Mouse (Mus musculus) heart, embryonic 13.5 days (tissue): ENCODE measurements around the gene Gde1. TPM values are rescaled to one million over a fixed set of nuclear protein-coding genes. Genes with fewer than 3 reads are reported as not detected.
A peak's percentile ranks its signal among the peaks of the same experiment; 100 is the strongest.

Source experiments
- ATAC-seq: fragments of 200-750 bp; cut with Nextera tagmentation; 2 replicates; pipeline ENCODE4 v1.8.0; 2017; ENCODE audit warnings: moderate TSS enrichment; ENCODE audit not compliant: insufficient number of reproducible peaks, low FRiP score, low TSS enrichment; ENCODE audit errors: extremely low read depth
- H3K27ac ChIP-seq: fragments of 300-500 bp; sonication (generic); replicated peaks from 2 replicates; pipeline ENCODE4 v1.5.1; 2015; ENCODE audit warnings: moderate library complexity, mild to moderate bottlenecking, inconsistent platforms
- H3K27me3 ChIP-seq: fragments of 300-500 bp; sonication (generic); replicated peaks from 2 replicates; pipeline ENCODE4 v1.6.1; 2015; ENCODE audit warnings: mild to moderate bottlenecking, inconsistent platforms
- H3K36me3 ChIP-seq: fragments of 300-500 bp; sonication (generic); 2 replicates; pipeline ENCODE4 v1.6.1; 2015; ENCODE audit warnings: mild to moderate bottlenecking, inconsistent platforms
- H3K4me1 ChIP-seq: fragments of 300-500 bp; sonication (generic); 2 replicates; pipeline ENCODE4 v1.6.1; 2015; ENCODE audit warnings: inconsistent platforms
- H3K4me2 ChIP-seq: fragments of 300-500 bp; sonication (generic); 2 replicates; pipeline ENCODE4 v1.6.1; 2015; ENCODE audit warnings: inconsistent platforms, mild to moderate bottlenecking, moderate library complexity
- H3K4me3 ChIP-seq: fragments of 300-500 bp; sonication (generic); 2 replicates; pipeline ENCODE4 v1.5.1; 2015; ENCODE audit warnings: moderate library complexity, mild to moderate bottlenecking, inconsistent platforms
- H3K9ac ChIP-seq: fragments of 300-500 bp; sonication (generic); 2 replicates; pipeline ENCODE4 v1.6.1; 2015; ENCODE audit warnings: inconsistent platforms, mild to moderate bottlenecking, moderate library complexity
- H3K9me3 ChIP-seq: fragments of 300-500 bp; sonication (generic); 2 replicates; pipeline ENCODE4 v1.6.1; 2016; ENCODE audit warnings: inconsistent platforms
- WGBS: fragments of 180-500 bp; shearing (Covaris S2); methylation state at CpG from one replicate; pipeline ENCODE4 v1.1.7; 2015; ENCODE audit warnings: mixed read lengths; 5-methylcytosine and 5-hydroxymethylcytosine counted together
- polyA plus RNA-seq: library from polyadenylated mRNA; unstranded; fragments of >200 nt; fragmentation: Nextera tagmentation; extraction: Ambion mirVana; gene quantifications from 2 replicates; pipeline ENCODE4 v1.2.1, GENCODE M21; 2015

Gene Gde1
- polyA plus RNA-seq, 1 experiment from 2014 or later: 76.1 TPM

DNA sequence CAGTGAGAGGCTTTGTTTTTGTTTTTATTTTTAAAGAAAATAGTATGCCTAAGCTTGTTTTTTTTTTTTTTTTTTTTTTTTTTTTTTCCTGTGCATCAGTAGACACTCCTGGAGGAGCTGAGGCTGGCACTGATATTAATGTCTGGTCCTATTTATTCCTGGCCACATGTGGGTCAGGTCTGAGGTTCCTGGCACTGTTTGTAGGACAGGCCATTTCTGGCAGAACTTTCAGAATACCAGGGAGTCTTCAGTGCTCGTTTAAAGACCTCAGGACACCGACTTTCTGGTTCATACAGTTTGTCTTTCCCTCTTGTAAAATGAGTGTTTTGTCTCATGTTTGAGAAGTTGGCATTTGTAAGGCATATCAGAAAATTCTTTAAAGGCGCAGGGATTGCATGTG lies 26.2 kb upstream of the Gde1 start:
- ATAC-seq: no peak
- WGBS: 78% methylated on average over 3 of the region's 3 CpGs
- no peaks in the 10 kb centered on the region for H3K27me3 ChIP-seq
- no peak overlapping the region for H3K9ac ChIP-seq
- H3K36me3 ChIP-seq: peaks cover 66% of the 10 kb centered on the region
- no peak overlapping the region for H3K4me3 ChIP-seq
- no peaks in the 10 kb centered on the region for H3K4me1 ChIP-seq
- no peak overlapping the region for H3K4me2 ChIP-seq
- no peak overlapping the region for H3K27ac ChIP-seq
- H3K9me3 ChIP-seq: no peaks in the 10 kb centered on the region

GRCm38 (mm10) chr7:118728846-118729587 lies 23.4 kb upstream of the Gde1 start:
- peaks cover 82% of the 10 kb centered on the region for H3K36me3 ChIP-seq
- H3K27me3 ChIP-seq: no peaks in the 10 kb centered on the region
- no peak overlapping the region for H3K4me2 ChIP-seq
- no peaks in the 10 kb centered on the region for H3K4me1 ChIP-seq
- H3K9ac ChIP-seq: no peak overlapping the region
- no peaks in the 10 kb centered on the region for H3K9me3 ChIP-seq
- 82% methylated on average over 13 of the region's 13 CpGs for WGBS
- no peak overlapping the region for H3K4me3 ChIP-seq
- H3K27ac ChIP-seq: no peak overlapping the region
- ATAC-seq: no peak

GRCm38 (mm10) chr7:118725459-118725858 lies 19.9 kb upstream of the Gde1 start:
- Histone ChIP-seq H3K4me3 (no peak overlapping the region), H3K36me3 (peaks cover 77% of the 10 kb centered on the region), H3K9me3 (no peaks in the 10 kb centered on the region), H3K4me1 (no peaks in the 10 kb centered on the region), H3K27ac (no peak overlapping the region), H3K9ac (no peak overlapping the region), H3K4me2 (no peak overlapping the region), H3K27me3 (no peaks in the 10 kb centered on the region)
- no peak for ATAC-seq
- 84% methylated on average over 2 of the region's 2 CpGs for WGBS

DNA sequence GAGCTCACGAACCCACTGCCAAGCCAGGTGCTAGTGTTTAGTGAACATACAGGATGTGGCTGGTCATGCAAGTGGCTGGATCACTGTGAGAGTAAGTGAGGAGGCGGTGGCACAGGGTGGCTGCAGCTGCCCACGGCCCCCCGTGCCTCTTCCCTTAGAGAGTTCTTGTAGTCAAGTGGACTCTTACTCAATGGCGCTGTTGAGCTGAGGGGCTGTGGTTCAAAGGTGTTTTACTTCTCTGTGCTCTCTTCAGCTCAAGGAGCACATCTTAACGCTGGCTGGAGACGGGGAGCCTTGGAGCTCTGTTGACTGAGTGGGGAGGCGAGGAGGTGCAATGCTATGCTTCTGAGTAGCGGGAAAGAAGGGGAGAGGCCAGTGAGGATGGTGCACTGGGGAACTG lies 18.3 kb upstream of the Gde1 start:
- Histone ChIP-seq H3K9me3 (no peaks in the 10 kb centered on the region), H3K27ac (no peak overlapping the region), H3K4me1 (no peaks in the 10 kb centered on the region), H3K9ac (no peak overlapping the region), H3K27me3 (no peaks in the 10 kb centered on the region), H3K4me2 (no peak overlapping the region), H3K4me3 (no peak overlapping the region), H3K36me3 (peaks cover 66% of the 10 kb centered on the region)
- 87% methylated on average over 9 of the region's 9 CpGs for WGBS
- ATAC-seq: no peak

DNA sequence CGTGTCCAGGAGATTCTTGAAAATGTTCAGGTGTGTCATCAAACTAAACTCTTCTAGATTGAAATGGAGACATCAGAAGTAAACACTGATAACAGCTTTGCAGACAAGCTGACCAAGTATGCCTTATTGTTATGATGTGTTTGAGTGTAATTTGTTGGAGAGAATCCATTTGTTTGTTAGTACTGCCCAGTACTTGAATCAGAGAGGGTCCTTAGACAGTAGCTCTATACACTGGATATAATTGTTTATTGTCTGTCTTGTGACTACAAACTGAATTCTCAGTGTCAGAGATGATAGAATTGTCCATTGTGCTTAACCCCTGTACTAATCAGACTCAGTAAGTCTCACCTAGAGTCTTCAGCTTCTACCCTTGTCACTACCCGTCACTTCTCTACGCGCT lies 12.5 kb upstream of the Gde1 start:
- ATAC-seq: no peak
- H3K4me2 ChIP-seq: no peak overlapping the region
- H3K27me3 ChIP-seq: no peaks in the 10 kb centered on the region
- H3K9me3 ChIP-seq: no peaks in the 10 kb centered on the region
- H3K36me3 ChIP-seq: peaks cover 40% of the 10 kb centered on the region
- H3K27ac ChIP-seq: no peak overlapping the region
- no peak overlapping the region for H3K4me3 ChIP-seq
- 90% methylated on average over 4 of the region's 4 CpGs for WGBS
- peaks cover 3% of the 10 kb centered on the region for H3K4me1 ChIP-seq
- H3K9ac ChIP-seq: no peak overlapping the region

DNA sequence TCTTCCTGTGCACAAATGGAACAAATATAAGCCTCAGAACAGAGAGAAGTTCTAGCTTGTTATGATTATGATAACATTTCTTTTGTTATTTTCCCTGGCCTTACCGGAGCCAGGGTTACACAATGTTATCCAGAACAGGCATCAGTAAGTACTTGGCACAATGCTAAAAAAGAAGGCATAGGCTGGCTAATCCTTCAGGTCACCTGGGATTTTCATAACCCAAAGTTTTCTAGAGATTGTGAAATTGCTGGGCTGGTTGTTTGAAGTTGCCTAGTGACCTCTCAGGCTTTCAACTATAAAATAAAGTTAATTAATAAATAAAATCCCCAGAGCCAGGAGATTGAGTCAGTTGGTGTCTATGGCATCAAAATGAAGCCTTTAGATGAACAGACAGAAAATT lies 9.3 kb upstream of the Gde1 start:
- Histone ChIP-seq H3K4me3 (no peak overlapping the region), H3K4me2 (no peak overlapping the region), H3K27ac (no peak overlapping the region), H3K36me3 (peaks cover 20% of the 10 kb centered on the region), H3K4me1 (peaks cover 9% of the 10 kb centered on the region), H3K9ac (no peak overlapping the region), H3K27me3 (no peaks in the 10 kb centered on the region), H3K9me3 (no peaks in the 10 kb centered on the region)
- no peak for ATAC-seq
- 77% methylated on average over 1 of the region's 1 CpGs for WGBS

DNA sequence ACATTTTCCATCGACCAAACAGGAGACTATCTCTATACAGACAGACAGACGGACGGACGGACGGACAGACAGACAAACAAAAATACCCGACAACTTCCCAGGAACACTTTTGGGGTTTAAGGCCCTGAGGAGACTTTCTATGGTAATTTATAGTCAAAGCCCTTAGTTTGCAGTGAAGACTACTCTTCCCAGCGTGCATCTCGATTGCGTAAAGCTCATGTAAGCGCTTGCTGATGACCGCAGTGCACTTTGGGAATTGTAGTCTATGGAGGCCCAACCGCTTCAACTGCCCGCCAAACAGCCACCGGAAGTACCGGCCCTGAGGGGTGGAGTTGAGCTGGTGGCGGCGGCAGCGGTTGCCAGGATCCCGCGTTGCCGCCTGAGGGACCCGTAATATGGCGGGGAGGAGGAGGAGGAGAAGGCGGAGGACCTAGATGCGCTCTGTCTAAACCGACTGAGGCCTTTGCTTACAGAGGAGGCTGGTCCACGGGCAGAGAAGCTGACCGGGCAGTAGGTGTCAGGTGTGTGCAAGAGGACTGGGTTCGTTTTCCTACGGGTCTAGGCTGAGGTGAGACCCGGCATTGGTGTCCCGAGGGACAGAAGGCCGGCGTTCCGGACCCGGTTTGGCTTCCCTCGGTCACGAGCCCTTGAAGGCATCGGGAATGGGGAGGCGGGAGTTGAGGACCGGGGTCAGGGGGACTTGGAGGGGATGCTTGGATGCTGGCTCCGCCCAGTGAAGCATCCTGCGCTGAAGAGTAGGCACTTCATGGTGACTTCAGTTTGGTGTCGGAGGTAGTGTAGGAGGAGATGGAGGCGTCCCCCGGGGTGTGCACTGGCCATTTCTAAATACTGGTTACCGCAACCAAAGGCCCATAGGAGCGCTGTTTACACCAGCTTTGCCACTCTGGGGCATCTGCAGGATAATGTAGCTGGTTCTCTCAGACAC lies 6.9 kb upstream of the Gde1 start, which contains the start of gene Ccp110:
Ccp110 (plus strand) TSS at position 325 of the 946 bp plus-strand sequence.
- peak within 1 kb of the TSS; percentile 91 for H3K4me3 ChIP-seq
- WGBS: under 1% methylated on average over 48 of the region's 48 CpGs
- H3K27ac ChIP-seq: 0 out of 2 replicates have a peak within 1 kb of the TSS, but pooled peaks have one; percentile 42
- H3K4me2 ChIP-seq: peak within 1 kb of the TSS; percentile 95
- no peaks in the 10 kb centered on the region for H3K27me3 ChIP-seq
- H3K4me1 ChIP-seq: peaks cover 9% of the 10 kb centered on the region
- ATAC-seq: peak; percentile 97
- no peaks in the 10 kb centered on the region for H3K9me3 ChIP-seq
- peak within 1 kb of the TSS; percentile 85 for H3K9ac ChIP-seq
- peaks cover 7% of the 10 kb centered on the region for H3K36me3 ChIP-seq

DNA sequence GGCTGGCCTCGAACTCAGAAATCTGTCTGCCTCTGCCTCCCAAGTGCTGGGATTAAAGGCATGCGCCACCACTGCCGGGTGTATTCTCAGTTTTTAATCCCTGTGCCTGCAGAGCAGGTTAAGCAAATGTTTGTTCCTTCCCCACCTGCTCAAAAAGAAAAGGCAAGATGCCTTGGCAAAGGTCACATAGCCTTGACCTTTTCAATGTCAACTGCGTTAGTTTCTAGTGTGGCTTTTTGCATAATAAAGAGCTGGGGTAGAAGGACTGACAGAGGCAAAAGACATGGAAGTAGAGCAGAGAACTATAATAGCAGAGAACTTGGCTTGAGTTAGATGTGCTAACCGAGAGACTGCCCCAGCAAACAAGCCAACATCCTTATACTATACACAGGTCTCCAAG lies 5.2 kb upstream of the Gde1 start:
- Histone ChIP-seq H3K9ac (no peak overlapping the region), H3K36me3 (peaks cover 5% of the 10 kb centered on the region; the same call in 1 of the 2 replicates), H3K9me3 (no peaks in the 10 kb centered on the region), H3K4me1 (peaks cover 15% of the 10 kb centered on the region), H3K4me2 (no peak overlapping the region), H3K4me3 (no peak overlapping the region), H3K27me3 (no peaks in the 10 kb centered on the region), H3K27ac (no peak overlapping the region)
- WGBS: 72% methylated on average over 5 of the region's 5 CpGs
- no peak for ATAC-seq

GRCm38 (mm10) chr7:118708002-118708401 lies 2.4 kb upstream of the Gde1 start:
- Histone ChIP-seq H3K27me3 (no peaks in the 10 kb centered on the region), H3K27ac (no peak overlapping the region), H3K36me3 (peaks cover 3% of the 10 kb centered on the region), H3K4me2 (no peak overlapping the region), H3K9me3 (no peaks in the 10 kb centered on the region), H3K4me1 (peaks cover 35% of the 10 kb centered on the region), H3K4me3 (no peak overlapping the region), H3K9ac (no peak overlapping the region)
- no peak for ATAC-seq
- 49% methylated on average over 4 of the region's 4 CpGs for WGBS

- Histone ChIP-seq H3K27ac (no peak overlapping the region), H3K27me3 (no peaks in the 10 kb centered on the region), H3K4me2 (no peak overlapping the region), H3K4me1 (peaks cover 32% of the 10 kb centered on the region), H3K9me3 (no peaks in the 10 kb centered on the region), H3K36me3 (peaks cover 9% of the 10 kb centered on the region), H3K4me3 (no peak overlapping the region), H3K9ac (no peak overlapping the region)
- WGBS: 66% methylated on average over 2 of the region's 2 CpGs
- no peak for ATAC-seq
Measured at GRCm38 (mm10) chr7:118707216-118707615, 1.6 kb upstream of the Gde1 start.

DNA sequence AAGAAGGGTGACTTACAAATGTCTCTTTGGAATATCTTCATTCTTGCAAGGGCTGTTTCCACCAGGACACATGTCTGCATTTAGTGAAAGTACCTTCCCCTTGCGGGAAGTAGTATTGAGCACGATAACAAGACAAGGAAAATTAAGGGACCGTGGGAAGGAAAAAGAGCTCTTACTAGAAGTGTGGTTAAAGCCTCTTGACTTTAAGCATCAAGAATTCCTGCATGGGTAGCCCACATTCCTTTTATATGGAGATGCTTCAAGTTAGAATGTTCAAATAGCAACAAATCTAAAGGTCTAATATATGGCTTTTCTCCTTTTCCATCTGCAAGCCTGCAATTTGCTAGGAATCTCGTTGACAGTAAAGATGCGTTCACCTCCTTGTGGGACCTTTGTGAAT lies 910 bp upstream of the Gde1 start:
- no peaks in the 10 kb centered on the region for H3K9me3 ChIP-seq
- ATAC-seq: no peak
- H3K27ac ChIP-seq: no peak overlapping the region
- H3K36me3 ChIP-seq: peaks cover 16% of the 10 kb centered on the region
- no peak overlapping the region for H3K4me2 ChIP-seq
- WGBS: 84% methylated on average over 5 of the region's 5 CpGs
- no peak overlapping the region for H3K9ac ChIP-seq
- H3K4me1 ChIP-seq: peaks cover 29% of the 10 kb centered on the region
- no peak overlapping the region for H3K4me3 ChIP-seq
- no peaks in the 10 kb centered on the region for H3K27me3 ChIP-seq
